Mouse (Mus musculus): ENCODE measurements around the gene Nav1.

- TF ChIP-seq POLR2A (IDR thresholded peaks at IDR 0.05; ENCODE audit: insufficient read depth, low read depth, low read length) = no peak
- no peak for TF ChIP-seq CTCF (IDR thresholded peaks at IDR 0.05; ENCODE audit: insufficient read depth, low read depth, low read length)
These were observed 141.4 kb downstream of the Nav1 start for GRCm38 (mm10) chr1:135465734-135466133.
